Mouse (Mus musculus) left cerebral cortex, adult 18-20 months (tissue): ENCODE data around the gene Psma7. TPM values are rescaled to one million over a fixed set of nuclear protein-coding genes. Genes with fewer than 3 reads are reported as not detected.

Experiments used
- DNase-seq, 2 experiments: peaks; one replicate each; pipeline ENCODE4 v3.0.0; 2021 to 2022; ENCODE audit warnings: low spot score in 2 of 2, mixed read lengths in 1 of 2
- total RNA-seq, 2 experiments: library from RNA; stranded (reverse); gene quantifications; 2 replicates each; pipeline ENCODE4 v1.2.3; 2021

The Psma7 gene
- total RNA-seq, 2 experiments from 2014 or later: 169 to 172 TPM

GRCm38 (mm10) chr2:180006352-180007017 lies 35.7 kb downstream of the Psma7 start:
- DNase-seq: no peak

- DNase-seq: no peak
Observed at GRCm38 (mm10) chr2:180005656-180006351, 36.4 kb downstream of the Psma7 start.

GRCm38 (mm10) chr2:180001635-180002034 lies 40.6 kb downstream of the Psma7 start:
- no peak for DNase-seq

GRCm38 (mm10) chr2:179998431-179998830 lies 43.8 kb downstream of the Psma7 start:
- no peak for DNase-seq

- DNase-seq: no peak
Observed at GRCm38 (mm10) chr2:179993071-179993470, 49.2 kb downstream of the Psma7 start.

- no peak for DNase-seq
Observed at GRCm38 (mm10) chr2:179989098-179989497, 53.1 kb downstream of the Psma7 start.

- no peak for DNase-seq
Observed at GRCm38 (mm10) chr2:179986437-179987022, 55.7 kb downstream of the Psma7 start.

Other genes starting within 250 kb of the Psma7 start
- 10 to 100 TPM; 20.5 to 21.6 TPM for gene Taf4, start 65.8 kb downstream of the Psma7 start, total RNA-seq
- 100 to 1,000 TPM; 104 to 106 TPM for gene Lsm14b, start 17.4 kb downstream of the Psma7 start, total RNA-seq
- gene Ss18l1, start 76 bp upstream of the Psma7 start, total RNA-seq: 10 to 100 TPM; 40.2 to 41.9 TPM
- 10 to 100 TPM; 13.7 to 17.5 TPM for gene Mtg2, start 28.2 kb upstream of the Psma7 start, total RNA-seq
- gene Hrh3, start 62.1 kb upstream of the Psma7 start, total RNA-seq: 100 to 1,000 TPM in 1 of 2 experiments, 10 to 100 TPM in 1; 87.6 to 114 TPM
- 10 to 100 TPM; 49.1 to 54.1 TPM for gene Osbpl2, start 76.9 kb upstream of the Psma7 start, total RNA-seq
- gene Adrm1, start 129.1 kb upstream of the Psma7 start, total RNA-seq: 100 to 1,000 TPM; 106 to 111 TPM
- 10 to 100 TPM in 1 of 2 experiments, 1 to 10 TPM in 1; 8.2 to 11.2 TPM for gene Lama5, start 183.4 kb upstream of the Psma7 start, total RNA-seq
- 100 to 1,000 TPM; 728 to 804 TPM for gene Rps21, start 214.9 kb upstream of the Psma7 start, total RNA-seq
- gene Cables2, start 231.1 kb upstream of the Psma7 start, total RNA-seq: 10 to 100 TPM; 30.5 to 33.7 TPM
- gene Rbbp8nl, start 247.4 kb upstream of the Psma7 start, total RNA-seq: not detected